Mouse (Mus musculus): ENCODE measurements around the gene Fitm2. TPM values are rescaled to one million over a fixed set of nuclear protein-coding genes. Genes with fewer than 3 reads are reported as not detected.

Fitm2 gene
- total and polyA plus RNA-seq, 3 experiments, result 6.6 to 60.9 (median 10.6) TPM

- peak; percentile 99 for DNase-seq (ENCODE audit: low read depth, low spot score)
- H3K27ac ChIP-seq (ENCODE audit: control insufficient read depth, low read depth, low read length), result peak overlapping the region; percentile 77
- peaks cover 6 to 31% of the 10 kb centered on the region in 2 experiments for H3K36me3 ChIP-seq (ENCODE audit: control insufficient read depth in 1 of 2, insufficient read depth in 2 of 2, low read length in 2 of 2)
- H3K27me3 ChIP-seq (ENCODE audit: control insufficient read depth in 1 of 2, insufficient read depth in 2 of 2, low read length in 2 of 2), result no peaks in the 10 kb centered on the region
- peaks cover 6 to 13% of the 10 kb centered on the region in 2 experiments for H3K4me1 ChIP-seq (ENCODE audit: control insufficient read depth in 1 of 2, insufficient read depth in 2 of 2, low read length in 2 of 2)
- peak overlapping the region; percentile 91 for H3K9ac ChIP-seq (ENCODE audit: control insufficient read depth, low read depth, low read length, poor library complexity, severe bottlenecking)
- no peaks in the 10 kb centered on the region for H3K9me3 ChIP-seq (replicated peaks; ENCODE audit: insufficient read depth, low read length)
- H3K79me2 ChIP-seq (ENCODE audit: control insufficient read depth, insufficient read depth, low read length, poor library complexity), result peaks cover 42% of the 10 kb centered on the region
- peak overlapping the region; percentile 79 to 95 for H3K4me3 ChIP-seq (ENCODE audit: control insufficient read depth in 1 of 2, insufficient read depth in 1 of 2, low read depth in 2 of 2, low read length in 2 of 2)
- TF ChIP-seq UBTF (IDR thresholded peaks at IDR 0.05; ENCODE audit: borderline replicate concordance, insufficient read depth, low read depth, low read length), result no peak
- TF ChIP-seq GATA1 (IDR thresholded peaks at IDR 0.05; ENCODE audit: low read depth, low read length), result no peak
- peak; percentile 85; the same call in 1 of the 2 replicates for TF ChIP-seq MAZ (IDR thresholded peaks at IDR 0.05; ENCODE audit: low read depth, low read length)
- TF ChIP-seq NRF1 (IDR thresholded peaks at IDR 0.05; ENCODE audit: insufficient read depth, low read depth, low read length, poor library complexity, severe bottlenecking), result peak; percentile 87
- peak; percentile 84 for TF ChIP-seq ETS1 (IDR thresholded peaks at IDR 0.05; ENCODE audit: low read depth, low read length)
- TF ChIP-seq MYB (IDR thresholded peaks at IDR 0.05; ENCODE audit: low read depth, low read length), result no peak
- TF ChIP-seq POLR2AphosphoS5 (IDR thresholded peaks at IDR 0.05; ENCODE audit: borderline replicate concordance, low read depth, low read length), result no peak
- TF ChIP-seq RCOR1 (IDR thresholded peaks at IDR 0.05; ENCODE audit: low read depth, low read length), result no peak
- 0 out of 2 replicates have a peak, but pooled peaks have one; percentile 18 for TF ChIP-seq KAT2A (conservative IDR thresholded peaks at IDR 0.05; ENCODE audit: low read depth, low read length)
- TF ChIP-seq ZC3H11A (IDR thresholded peaks at IDR 0.05; ENCODE audit: low read depth, low read length), result no peak
- peak; percentile 79 for TF ChIP-seq ZMIZ1 (IDR thresholded peaks at IDR 0.05; ENCODE audit: low read depth, low read length)
- peak; percentile 81 for TF ChIP-seq HCFC1 (IDR thresholded peaks at IDR 0.05; ENCODE audit: low read depth, low read length)
- TF ChIP-seq BHLHE40 (IDR thresholded peaks at IDR 0.05; ENCODE audit: borderline replicate concordance, low read depth, low read length), result peak; percentile 99
- TF ChIP-seq CHD2 (IDR thresholded peaks at IDR 0.05; ENCODE audit: low read length), result no peak
- TF ChIP-seq ELF1 (IDR thresholded peaks at IDR 0.05; ENCODE audit: low read depth, low read length), result peak; percentile 84
- TF ChIP-seq MXI1 (IDR thresholded peaks at IDR 0.05; ENCODE audit: low read depth, low read length), result peak; percentile 97
- TF ChIP-seq POLR2AphosphoS2 (IDR thresholded peaks at IDR 0.05; ENCODE audit: low read length), result peak; percentile 86
- TF ChIP-seq SIN3A (IDR thresholded peaks at IDR 0.05; ENCODE audit: low read length), result peak; percentile 98
- no peak for TF ChIP-seq JUND (IDR thresholded peaks at IDR 0.05; ENCODE audit: low read depth, low read length)
- no peak for TF ChIP-seq E2F4 (IDR thresholded peaks at IDR 0.05; ENCODE audit: borderline replicate concordance, low read depth, low read length)
- TF ChIP-seq POLR2A (IDR thresholded peaks at IDR 0.05; ENCODE audit: control insufficient read depth in 1 of 2, insufficient read depth in 1 of 2, low read depth in 1 of 2, low read length in 2 of 2, poor library complexity in 1 of 2), result peak; percentile 77 to 82
- no peak for TF ChIP-seq TAL1 (IDR thresholded peaks at IDR 0.05; ENCODE audit: low read length)
- no peak for TF ChIP-seq CHD1 (IDR thresholded peaks at IDR 0.05; ENCODE audit: low read depth, low read length)
- peak; percentile 8; the same call in 1 of the 2 replicates for TF ChIP-seq TCF12 (IDR thresholded peaks at IDR 0.05; ENCODE audit: low read depth, low read length)
- no peak for TF ChIP-seq ZKSCAN1 (IDR thresholded peaks at IDR 0.05; ENCODE audit: low read depth, low read length)
- TF ChIP-seq GABPA (IDR thresholded peaks at IDR 0.05; ENCODE audit: low read depth, low read length), result no peak
- peak in 1 of 2 experiments; percentile 37; a peak in 1 of 4 replicates for TF ChIP-seq EP300 (IDR thresholded peaks at IDR 0.05; ENCODE audit: low read depth in 1 of 2, low read length in 2 of 2)
- TF ChIP-seq NELFE (IDR thresholded peaks at IDR 0.05; ENCODE audit: low read depth, low read length), result peak; percentile 78
- no peak for TF ChIP-seq SMC3 (IDR thresholded peaks at IDR 0.05; ENCODE audit: low read depth, low read length)
- peak; percentile 93 for TF ChIP-seq MYC (IDR thresholded peaks at IDR 0.05; ENCODE audit: low read depth, low read length)
- TF ChIP-seq MAFK (IDR thresholded peaks at IDR 0.05; ENCODE audit: borderline replicate concordance, low read depth, low read length), result no peak
- peak; percentile 100 for TF ChIP-seq MAX (IDR thresholded peaks at IDR 0.05; ENCODE audit: low read length)
- TF ChIP-seq USF1 (IDR thresholded peaks at IDR 0.05; ENCODE audit: low read depth, low read length), result peak; percentile 99
- TF ChIP-seq ZNF384 (IDR thresholded peaks at IDR 0.05; ENCODE audit: low read depth, low read length), result no peak
- no peak for TF ChIP-seq MEF2A (IDR thresholded peaks at IDR 0.05; ENCODE audit: extremely low read depth, insufficient replicate concordance, low read depth, low read length, poor library complexity, severe bottlenecking)
- no peak for TF ChIP-seq CTCF (IDR thresholded peaks at IDR 0.05 in 2 of 3, conservative IDR thresholded peaks at IDR 0.05 in 1 of 3; ENCODE audit: control insufficient read depth in 1 of 3, insufficient read depth in 1 of 3, low read depth in 2 of 3, low read length in 3 of 3, poor library complexity in 1 of 3, severe bottlenecking in 1 of 3)
- TF ChIP-seq TBP (IDR thresholded peaks at IDR 0.05; ENCODE audit: low read depth, low read length), result no peak
Observed at GRCm38 (mm10) chr2:163419346-163420045, 52.9 kb downstream of the Fitm2 start.
